Mouse (Mus musculus) MEL (cell line): ENCODE measurements at regions not wholly inside any gene's neighbourhood (a gene's known extent, or its start where the extent isn't known, plus 50 kb on each side); places are given as distances from the start of the nearest gene placed in this dataset.
A peak's percentile ranks its signal among the peaks of the same experiment; 100 is the strongest.

ENCODE experiments used
- DNase-seq: peaks from one replicate; pipeline ENCODE4 v3.0.0; 2011; ENCODE audit warnings: low read depth, low spot score
- H3K27ac ChIP-seq: 2 replicates; pipeline ENCODE4 v1.5.1; 2012; ENCODE audit warnings: low read depth, mild to moderate bottlenecking, control low read depth, low read length, moderate library complexity; ENCODE audit not compliant: control insufficient read depth
- H3K27me3 ChIP-seq, 2 experiments: fragments of 150-350 bp in 1 of 2; sonication (generic) in 1 of 2; 2 replicates each; pipeline ENCODE4 v1.6.1; 2012; ENCODE audit warnings: low read length in 2 of 2, mild to moderate bottlenecking in 2 of 2, improper control_type of control experiment in 1 of 2, moderate library complexity in 1 of 2; ENCODE audit not compliant: insufficient read depth in 2 of 2, control insufficient read depth in 1 of 2
- H3K36me3 ChIP-seq, 2 experiments: 2 replicates each; pipeline ENCODE4 v1.6.1; 2012 to 2014; ENCODE audit warnings: low read length in 2 of 2, improper control_type of control experiment in 1 of 2, inconsistent platforms in 1 of 2, mild to moderate bottlenecking in 1 of 2; ENCODE audit not compliant: insufficient read depth in 2 of 2, control insufficient read depth in 1 of 2
- H3K4me1 ChIP-seq, 2 experiments: fragments of 150-350 bp in 1 of 2; sonication (generic) in 1 of 2; 2 replicates each; pipeline ENCODE4 v1.6.1; 2012; ENCODE audit warnings: low read length in 2 of 2, improper control_type of control experiment in 1 of 2, mild to moderate bottlenecking in 1 of 2; ENCODE audit not compliant: insufficient read depth in 2 of 2, control insufficient read depth in 1 of 2
- H3K4me3 ChIP-seq, 2 experiments: fragments of 150-350 bp in 1 of 2; sonication (generic) in 1 of 2; 2 replicates each; pipeline ENCODE4 v1.5.1; 2012; ENCODE audit warnings: low read depth in 2 of 2, low read length in 2 of 2, mild to moderate bottlenecking in 2 of 2, moderate library complexity in 2 of 2, control low read depth in 1 of 2, improper control_type of control experiment in 1 of 2; ENCODE audit not compliant: control insufficient read depth in 1 of 2, insufficient read depth in 1 of 2
- H3K79me2 ChIP-seq: 2 replicates; pipeline ENCODE4 v1.6.1; 2012; ENCODE audit warnings: mild to moderate bottlenecking, low read length, moderate library complexity; ENCODE audit not compliant: control insufficient read depth, poor library complexity, insufficient read depth
- H3K9ac ChIP-seq: 2 replicates; pipeline ENCODE4 v1.6.1; 2012; ENCODE audit warnings: low read depth, mild to moderate bottlenecking, control low read depth, low read length, moderate library complexity; ENCODE audit not compliant: control insufficient read depth, poor library complexity, severe bottlenecking
- H3K9me3 ChIP-seq: fragments of 150-350 bp; sonication (generic); replicated peaks from 2 replicates; pipeline ENCODE4 v1.6.1; 2012; ENCODE audit warnings: mild to moderate bottlenecking, low read length, improper control_type of control experiment, moderate library complexity; ENCODE audit not compliant: insufficient read depth
- BHLHE40 ChIP-seq: IDR thresholded peaks from 2 replicates; pipeline ENCODE4 v1.6.1; 2012; ENCODE audit warnings: low read depth, mild to moderate bottlenecking, inconsistent platforms, low read length, improper control_type of control experiment, borderline replicate concordance
- EP300 ChIP-seq, 2 experiments: IDR thresholded peaks; 2 replicates each; pipeline ENCODE4 v1.6.1; 2011; ENCODE audit warnings: improper control_type of control experiment in 2 of 2, low read length in 2 of 2, low read depth in 1 of 2, mild to moderate bottlenecking in 1 of 2
- ETS1 ChIP-seq: IDR thresholded peaks from 2 replicates; pipeline ENCODE4 v1.6.1; 2012; ENCODE audit warnings: low read depth, mild to moderate bottlenecking, inconsistent platforms, low read length, improper control_type of control experiment, moderate library complexity
- GABPA ChIP-seq: IDR thresholded peaks from 2 replicates; pipeline ENCODE4 v1.6.1; 2012; ENCODE audit warnings: low read depth, mild to moderate bottlenecking, inconsistent platforms, low read length, improper control_type of control experiment, moderate library complexity
- GATA1 ChIP-seq: IDR thresholded peaks from 2 replicates; pipeline ENCODE4 v1.6.1; 2011; ENCODE audit warnings: low read depth, low read length, improper control_type of control experiment
- MAFK ChIP-seq: IDR thresholded peaks from 2 replicates; pipeline ENCODE4 v1.6.1; 2011; ENCODE audit warnings: low read depth, mild to moderate bottlenecking, low read length, improper control_type of control experiment, borderline replicate concordance
- MAZ ChIP-seq: IDR thresholded peaks from 2 replicates; pipeline ENCODE4 v1.6.1; 2012; ENCODE audit warnings: low read depth, mild to moderate bottlenecking, inconsistent platforms, low read length, improper control_type of control experiment
- MXI1 ChIP-seq: IDR thresholded peaks from 2 replicates; pipeline ENCODE4 v1.6.1; 2011; ENCODE audit warnings: mild to moderate bottlenecking, low read depth, low read length, improper control_type of control experiment
- POLR2AphosphoS5 ChIP-seq: IDR thresholded peaks from 2 replicates; pipeline ENCODE4 v1.6.1; 2012; ENCODE audit warnings: low read depth, borderline replicate concordance, mild to moderate bottlenecking, inconsistent platforms, low read length, moderate library complexity, mixed read lengths
- RCOR1 ChIP-seq: IDR thresholded peaks from 2 replicates; pipeline ENCODE4 v1.6.1; 2012; ENCODE audit warnings: low read depth, mild to moderate bottlenecking, inconsistent platforms, low read length, improper control_type of control experiment
- SMC3 ChIP-seq: IDR thresholded peaks from 2 replicates; pipeline ENCODE4 v1.6.1; 2011; ENCODE audit warnings: low read depth, low read length, improper control_type of control experiment
- UBTF ChIP-seq: IDR thresholded peaks from 2 replicates; pipeline ENCODE4 v1.6.1; 2012; ENCODE audit warnings: low read depth, mild to moderate bottlenecking, inconsistent platforms, low read length, improper control_type of control experiment, moderate library complexity, borderline replicate concordance; ENCODE audit not compliant: insufficient read depth
- USF1 ChIP-seq: IDR thresholded peaks from 2 replicates; pipeline ENCODE4 v1.6.1; 2014; ENCODE audit warnings: low read depth, mild to moderate bottlenecking, inconsistent platforms, low read length, improper control_type of control experiment, moderate library complexity
- USF2 ChIP-seq, 2 experiments: IDR thresholded peaks; 2 replicates each; pipeline ENCODE4 v1.6.1; 2011 to 2012; ENCODE audit warnings: improper control_type of control experiment in 2 of 2, low read length in 2 of 2, borderline replicate concordance in 1 of 2, inconsistent platforms in 1 of 2, low read depth in 1 of 2, mild to moderate bottlenecking in 1 of 2; ENCODE audit not compliant: insufficient read depth in 1 of 2
- ZC3H11A ChIP-seq: IDR thresholded peaks from 2 replicates; pipeline ENCODE4 v1.6.1; 2012; ENCODE audit warnings: low read depth, mild to moderate bottlenecking, inconsistent platforms, low read length, improper control_type of control experiment
- ZKSCAN1 ChIP-seq: IDR thresholded peaks from 2 replicates; pipeline ENCODE4 v1.6.1; 2012; ENCODE audit warnings: low read depth, mild to moderate bottlenecking, inconsistent platforms, low read length, improper control_type of control experiment, moderate library complexity
- ZNF384 ChIP-seq: IDR thresholded peaks from 2 replicates; pipeline ENCODE4 v1.6.1; 2012; ENCODE audit warnings: low read depth, mild to moderate bottlenecking, inconsistent platforms, low read length, improper control_type of control experiment

DNA sequence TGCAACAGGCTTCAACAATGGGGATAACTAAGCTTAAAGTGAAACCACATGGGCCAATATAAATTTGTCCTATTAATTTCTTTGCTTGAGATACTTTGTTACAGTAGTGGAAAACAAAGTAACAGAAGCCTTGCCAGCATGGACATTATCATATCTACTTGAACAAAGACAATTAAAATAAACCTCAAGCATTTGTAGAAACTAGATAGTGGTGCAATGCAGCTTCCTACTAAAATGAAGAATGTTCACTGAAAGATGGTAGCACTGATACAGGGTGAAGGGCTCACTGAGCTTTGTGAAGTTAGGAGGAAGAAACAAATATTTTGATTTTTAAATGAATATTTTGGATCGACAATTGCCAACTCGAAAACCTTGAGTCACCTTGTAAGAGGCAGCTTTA lies 814.1 kb downstream of the Tpm3-rs7 start (continued):
- no peak for TF ChIP-seq MXI1

DNA sequence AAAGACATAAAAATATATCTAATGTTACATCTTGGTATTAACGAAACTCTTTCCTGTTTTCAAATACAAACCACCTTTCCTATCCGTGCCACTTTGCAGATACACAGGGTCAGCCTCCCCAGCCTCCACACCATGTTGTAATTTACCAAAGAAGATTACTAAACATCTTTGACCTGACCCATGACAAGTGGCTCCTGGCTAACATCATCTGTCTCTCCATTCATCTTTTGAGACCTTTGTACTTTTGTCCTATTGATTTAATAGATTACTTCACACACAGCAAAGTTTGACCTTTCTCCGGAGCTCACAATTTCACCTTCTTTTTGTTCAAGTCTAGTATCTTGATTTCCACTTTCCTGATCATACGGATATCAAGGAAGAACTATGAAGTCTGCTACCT lies 851.6 kb downstream of the Tpm3-rs7 start:
- no peaks in the 10 kb centered on the region for H3K4me1 ChIP-seq
- no peak overlapping the region for H3K27ac ChIP-seq
- no peaks in the 10 kb centered on the region for H3K27me3 ChIP-seq
- no peak overlapping the region for H3K4me3 ChIP-seq
- DNase-seq, result no peak
- no peaks in the 10 kb centered on the region for H3K79me2 ChIP-seq
- TF ChIP-seq RCOR1 (no peak), USF2 (IDR thresholded peaks at IDR 0.05; ENCODE audit: borderline replicate concordance in 1 of 2, insufficient read depth in 1 of 2, low read depth in 1 of 2, low read length in 2 of 2) (0 out of 4 replicates have a peak, but pooled peaks of 1 of the 2 experiments have one; percentile 1)
- TF ChIP-seq, all 39 proteins: peak for 1
- no peaks in the 10 kb centered on the region for H3K9me3 ChIP-seq
- no peaks in the 10 kb centered on the region for H3K36me3 ChIP-seq
- no peak overlapping the region for H3K9ac ChIP-seq

DNA sequence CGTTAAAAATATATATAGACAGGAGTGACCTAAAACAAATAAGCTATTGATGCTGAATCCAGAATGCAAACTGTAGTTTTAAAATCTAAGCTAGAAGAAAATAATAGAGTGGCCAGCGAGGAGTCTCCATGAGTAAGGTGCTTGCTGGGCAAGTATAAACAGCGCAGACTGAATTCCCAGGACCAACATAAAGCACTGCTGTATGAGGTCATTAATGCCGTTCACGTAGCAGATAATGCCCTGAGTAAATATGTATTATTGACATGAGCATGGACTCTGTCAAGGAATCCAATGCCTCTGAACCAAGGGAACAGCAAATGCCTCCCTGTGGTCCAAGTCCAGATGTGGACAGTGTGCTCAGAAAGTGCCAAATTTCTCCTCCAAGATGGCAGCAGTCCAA lies 876.4 kb upstream of the Gpc5 start:
- no peaks in the 10 kb centered on the region; the same call in 1 of the 2 replicates for H3K9me3 ChIP-seq
- H3K27me3 ChIP-seq, result no peaks in the 10 kb centered on the region
- no peak for TF ChIP-seq ZKSCAN1
- H3K79me2 ChIP-seq, result no peaks in the 10 kb centered on the region
- no peaks in the 10 kb centered on the region for H3K4me1 ChIP-seq
- no peak overlapping the region for H3K27ac ChIP-seq
- DNase-seq, result no peak
- no peak overlapping the region for H3K4me3 ChIP-seq
- H3K36me3 ChIP-seq, result no peaks in the 10 kb centered on the region
- H3K9ac ChIP-seq, result no peak overlapping the region

DNA sequence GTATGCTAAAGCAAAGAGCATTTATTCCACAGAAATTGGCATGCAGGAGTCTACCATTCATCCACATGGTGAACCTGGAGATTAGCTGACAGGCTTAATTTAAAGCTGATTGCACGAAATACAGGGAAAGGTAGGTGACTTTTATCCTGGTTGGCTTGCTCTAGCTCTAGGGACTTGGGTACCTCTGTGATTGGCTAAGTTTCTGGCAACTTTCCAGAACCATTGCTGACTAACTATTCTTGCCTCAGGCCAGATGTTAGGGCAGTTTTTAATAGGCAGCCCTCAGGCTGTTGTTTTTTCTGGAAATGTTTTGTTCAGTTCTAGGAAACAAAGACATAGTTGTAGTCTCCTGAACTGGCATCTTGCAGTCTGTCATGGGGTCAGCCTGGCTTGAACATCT lies 871.1 kb upstream of the Gpc5 start:
- H3K27ac ChIP-seq, result no peak overlapping the region
- no peaks in the 10 kb centered on the region for H3K79me2 ChIP-seq
- no peak overlapping the region for H3K9ac ChIP-seq
- H3K4me3 ChIP-seq, result no peak overlapping the region
- no peak for TF ChIP-seq EP300 (IDR thresholded peaks at IDR 0.05; ENCODE audit: low read depth in 1 of 2, low read length in 2 of 2)
- no peak for DNase-seq
- no peaks in the 10 kb centered on the region for H3K27me3 ChIP-seq
- H3K4me1 ChIP-seq, result no peaks in the 10 kb centered on the region
- no peaks in the 10 kb centered on the region for H3K36me3 ChIP-seq
- H3K9me3 ChIP-seq, result no peaks in the 10 kb centered on the region

DNA sequence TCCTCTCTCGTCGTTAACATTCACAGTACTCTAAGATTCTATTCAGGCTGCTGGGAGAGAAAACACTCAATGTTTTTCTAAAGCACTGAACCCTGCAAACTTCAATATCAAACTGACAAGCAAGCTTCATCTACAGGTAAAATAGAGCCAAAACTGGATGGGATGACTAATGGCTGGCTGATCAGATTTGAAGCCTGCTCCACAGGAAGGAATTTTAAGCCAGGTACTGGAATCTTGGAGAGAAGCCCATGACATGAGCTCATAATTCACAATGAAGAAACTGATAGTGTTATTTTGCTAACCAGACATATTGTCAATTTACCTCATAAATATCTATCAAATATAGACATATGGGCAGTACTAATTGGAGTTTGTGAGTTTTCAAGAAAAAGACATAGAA lies 861.3 kb upstream of the Gpc5 start:
- H3K4me3 ChIP-seq, result no peak overlapping the region
- no peak overlapping the region for H3K9ac ChIP-seq
- no peaks in the 10 kb centered on the region for H3K9me3 ChIP-seq
- TF ChIP-seq SMC3 (no peak), MAFK (no peak), ZC3H11A (no peak), GABPA (no peak), USF1 (no peak), RCOR1 (no peak), ZNF384 (no peak), POLR2AphosphoS5 (no peak), USF2 (IDR thresholded peaks at IDR 0.05; ENCODE audit: borderline replicate concordance in 1 of 2, insufficient read depth in 1 of 2, low read depth in 1 of 2, low read length in 2 of 2) (no peak), MAZ (no peak), BHLHE40 (no peak), ETS1 (no peak), GATA1 (no peak), UBTF (no peak)
- no peak for DNase-seq
- no peak overlapping the region for H3K27ac ChIP-seq
- no peaks in the 10 kb centered on the region for H3K79me2 ChIP-seq
- H3K4me1 ChIP-seq, result no peaks in the 10 kb centered on the region
- H3K36me3 ChIP-seq, result no peaks in the 10 kb centered on the region
- no peaks in the 10 kb centered on the region for H3K27me3 ChIP-seq
